Mouse (Mus musculus) bone marrow macrophage, adult 2 months (primary cell): ENCODE measurements at regions not wholly inside any gene's neighbourhood (a gene's known extent, or its start where the extent isn't known, plus 50 kb on each side); places are given as distances from the start of the nearest gene placed in this dataset.

Experiments used
- H3K27ac ChIP-seq: 2 replicates; pipeline ENCODE4 v1.5.1; 2012; ENCODE audit warnings: low read depth, low read length; ENCODE audit not compliant: insufficient read depth
- H3K4me1 ChIP-seq: 2 replicates; pipeline ENCODE4 v1.6.1; 2012; ENCODE audit warnings: low read length; ENCODE audit not compliant: control insufficient read depth, insufficient read depth
- H3K4me3 ChIP-seq: 2 replicates; pipeline ENCODE4 v1.5.1; 2012; ENCODE audit warnings: mild to moderate bottlenecking, low read length, moderate library complexity; ENCODE audit not compliant: insufficient read depth
- CTCF ChIP-seq: IDR thresholded peaks from 2 replicates; pipeline ENCODE4 v1.5.1; 2012; ENCODE audit warnings: low read depth, mild to moderate bottlenecking, low read length, moderate library complexity
- POLR2A ChIP-seq: IDR thresholded peaks from 2 replicates; pipeline ENCODE4 v1.6.1; 2012; ENCODE audit warnings: mild to moderate bottlenecking, low read depth, low read length, borderline replicate concordance

- H3K27ac ChIP-seq: peak overlapping the region; percentile 94
- peaks cover 38% of the 10 kb centered on the region for H3K4me1 ChIP-seq
- peak overlapping the region; percentile 19; the same call in 1 of the 2 replicates for H3K4me3 ChIP-seq
- TF ChIP-seq POLR2A (no peak), CTCF (no peak)
Measured at GRCm38 (mm10) chr14:9389180-9389579, 723.1 kb upstream of the 4930452B06Rik start.
